Mouse (Mus musculus) bone marrow macrophage, adult 2 months (primary cell): Measurements from ENCODE around the gene Tekt4. TPM values are rescaled to one million over a fixed set of nuclear protein-coding genes. Genes with fewer than 3 reads are reported as not detected.

Source experiments
- H3K27ac ChIP-seq: 2 replicates; pipeline ENCODE4 v1.5.1; 2012; ENCODE audit warnings: low read depth, low read length; ENCODE audit not compliant: insufficient read depth
- H3K4me1 ChIP-seq: 2 replicates; pipeline ENCODE4 v1.6.1; 2012; ENCODE audit warnings: low read length; ENCODE audit not compliant: control insufficient read depth, insufficient read depth
- H3K4me3 ChIP-seq: 2 replicates; pipeline ENCODE4 v1.5.1; 2012; ENCODE audit warnings: mild to moderate bottlenecking, low read length, moderate library complexity; ENCODE audit not compliant: insufficient read depth
- CTCF ChIP-seq: IDR thresholded peaks from 2 replicates; pipeline ENCODE4 v1.5.1; 2012; ENCODE audit warnings: low read depth, mild to moderate bottlenecking, low read length, moderate library complexity
- POLR2A ChIP-seq: IDR thresholded peaks from 2 replicates; pipeline ENCODE4 v1.6.1; 2012; ENCODE audit warnings: mild to moderate bottlenecking, low read depth, low read length, borderline replicate concordance
- polyA plus RNA-seq: library from polyadenylated mRNA; stranded (reverse); fragments of >200 nt; gene quantifications from 2 replicates; pipeline ENCODE4 v1.2.4, GENCODE M21; 2012; ENCODE audit not compliant: missing spikeins, insufficient read depth, insufficient read length

Gene Tekt4
- polyA plus RNA-seq, 1 experiment, result not detected

DNA sequence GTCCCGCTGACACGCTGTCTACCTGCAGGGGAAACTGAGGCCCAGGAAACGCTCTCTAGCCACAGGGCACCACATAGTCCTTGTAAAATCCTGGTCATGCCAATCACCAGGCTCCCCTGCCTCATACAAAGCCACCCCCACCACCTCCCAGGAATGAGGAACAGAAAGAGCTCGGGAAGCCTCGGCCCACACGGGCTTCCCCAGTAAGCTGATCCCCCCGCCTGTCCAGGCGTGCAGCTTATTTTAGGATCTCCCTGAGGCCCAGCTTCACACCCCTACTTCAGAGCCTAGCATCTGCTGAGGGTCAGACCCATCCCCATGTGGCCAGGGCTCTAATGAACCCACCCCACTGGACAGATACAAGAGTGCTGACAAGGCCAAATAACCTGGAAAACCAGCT is 23.9 kb upstream of the Tekt4 start:
- no peak for TF ChIP-seq CTCF
- no peak for TF ChIP-seq POLR2A
- no peaks in the 10 kb centered on the region for H3K4me1 ChIP-seq
- H3K27ac ChIP-seq, result no peak overlapping the region
- no peak overlapping the region for H3K4me3 ChIP-seq

DNA sequence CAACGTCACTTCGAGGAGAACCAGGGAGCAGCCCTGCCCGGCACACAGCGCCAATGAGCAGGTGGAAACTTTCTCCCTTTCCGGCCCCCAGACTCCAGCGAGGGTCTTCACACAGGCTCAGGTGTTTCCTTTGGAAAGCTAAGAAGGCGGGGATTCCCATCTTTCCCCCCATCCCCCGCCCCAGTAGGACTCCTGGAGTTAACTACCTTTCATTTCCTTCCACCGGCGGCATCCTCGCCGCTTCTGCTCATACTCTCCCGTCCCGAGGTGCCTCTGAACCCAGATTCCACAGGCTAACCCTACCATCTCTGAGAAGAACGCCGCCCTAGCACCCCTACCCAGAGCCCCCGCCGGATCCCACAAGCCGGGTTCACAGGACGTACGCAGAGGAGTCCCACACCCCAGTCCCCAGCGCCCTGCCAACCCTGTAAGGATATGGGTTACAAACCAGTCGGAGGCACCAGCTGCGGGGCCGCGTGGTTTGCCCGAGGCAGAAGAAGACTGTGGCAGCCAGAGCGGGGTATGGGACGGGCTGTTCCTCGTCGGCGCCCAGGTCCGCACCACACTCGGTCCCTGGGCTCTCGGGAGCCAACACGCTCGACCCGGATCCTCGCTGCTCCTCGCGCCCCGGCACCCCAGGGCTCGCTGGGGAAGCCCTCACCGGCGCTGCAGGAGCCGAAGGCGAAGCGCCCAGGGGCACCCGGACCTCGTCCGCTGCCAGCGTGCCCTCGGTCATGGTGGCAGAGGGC is 21.8 kb upstream of the Tekt4 start:
- TF ChIP-seq POLR2A (no peak), CTCF (no peak)
- Histone ChIP-seq H3K4me3 (no peak overlapping the region), H3K4me1 (no peaks in the 10 kb centered on the region), H3K27ac (no peak overlapping the region)

DNA sequence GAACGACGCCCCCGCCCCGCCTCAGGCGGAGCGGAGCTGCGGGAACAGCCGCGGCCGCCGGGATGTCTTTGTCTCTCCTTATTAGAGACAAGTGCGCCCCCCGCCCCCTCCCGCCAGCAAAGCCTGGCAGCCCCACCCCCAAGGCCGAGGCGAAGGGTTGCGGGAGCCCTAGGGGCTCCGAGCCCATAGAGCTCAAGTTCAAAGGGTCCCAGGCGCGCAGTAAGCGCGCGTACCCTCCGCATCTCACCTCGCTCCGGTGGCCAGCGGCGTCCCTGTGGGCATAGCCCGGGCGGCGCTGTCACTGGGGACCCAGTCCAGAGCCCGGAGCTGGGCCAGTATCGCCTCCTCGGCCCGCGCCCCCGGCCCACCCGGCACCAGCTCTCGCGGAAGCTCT is 21.2 kb upstream of the Tekt4 start:
- H3K4me3 ChIP-seq, result no peak overlapping the region
- TF ChIP-seq CTCF (no peak), POLR2A (no peak)
- H3K4me1 ChIP-seq, result no peaks in the 10 kb centered on the region
- H3K27ac ChIP-seq, result no peak overlapping the region

DNA sequence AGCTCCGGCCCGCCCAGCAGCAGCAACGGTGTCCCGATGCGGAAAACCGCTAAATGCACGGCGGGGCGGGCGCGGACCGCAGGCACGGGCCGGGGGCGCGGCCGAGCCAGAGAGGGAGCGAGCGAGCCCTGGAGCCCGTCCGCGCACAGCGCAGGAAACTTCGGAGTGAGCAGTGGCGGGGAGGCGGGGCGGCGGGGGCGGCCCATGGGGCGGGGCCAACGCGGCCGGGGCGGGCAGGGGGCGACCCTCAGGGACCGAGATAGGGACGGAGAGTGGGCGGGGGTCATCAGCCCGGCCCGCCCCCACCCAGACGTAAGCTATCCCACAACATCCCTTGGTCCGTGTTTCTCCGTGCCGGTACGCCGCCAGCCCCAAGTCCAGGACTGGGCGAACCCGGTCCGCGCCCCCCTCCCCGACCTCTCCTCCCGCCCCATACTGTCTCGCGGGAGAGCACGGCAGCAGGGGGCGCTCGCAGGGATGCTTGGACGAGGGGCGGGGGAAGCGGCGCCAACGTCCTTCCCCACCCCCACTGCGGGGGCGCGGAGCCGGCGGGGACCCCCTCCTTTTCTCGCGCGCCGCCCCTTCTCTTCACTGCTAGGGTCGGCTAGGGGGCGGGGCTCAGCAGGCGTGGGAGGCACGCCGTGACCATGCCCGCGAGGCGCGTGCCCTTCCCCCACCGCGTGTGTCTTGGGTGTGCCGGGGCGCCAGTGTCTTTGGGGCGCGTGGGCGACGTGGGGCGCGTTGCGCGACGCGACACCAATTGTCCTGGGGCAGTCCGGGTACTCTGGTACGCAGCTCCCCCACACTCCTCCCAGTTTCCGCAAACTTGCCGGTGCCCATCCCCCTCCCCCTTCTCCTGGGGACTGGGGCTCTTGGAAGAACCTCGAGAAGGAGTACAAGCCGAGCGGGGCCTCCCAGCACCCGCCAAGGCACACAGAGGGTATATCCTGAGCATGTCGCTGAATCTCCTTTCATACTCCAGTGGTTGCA is 20.5 kb upstream of the Tekt4 start, which contains the start of gene Cacna1h:
Gene Cacna1h (minus strand): TSS at position 167 of the 990 bp plus-strand sequence.
- no peaks in the 10 kb centered on the region for H3K4me1 ChIP-seq
- TF ChIP-seq POLR2A, result no peak
- no peak for TF ChIP-seq CTCF
- no peak within 1 kb of the TSS for H3K27ac ChIP-seq
- H3K4me3 ChIP-seq, result no peak within 1 kb of the TSS

DNA sequence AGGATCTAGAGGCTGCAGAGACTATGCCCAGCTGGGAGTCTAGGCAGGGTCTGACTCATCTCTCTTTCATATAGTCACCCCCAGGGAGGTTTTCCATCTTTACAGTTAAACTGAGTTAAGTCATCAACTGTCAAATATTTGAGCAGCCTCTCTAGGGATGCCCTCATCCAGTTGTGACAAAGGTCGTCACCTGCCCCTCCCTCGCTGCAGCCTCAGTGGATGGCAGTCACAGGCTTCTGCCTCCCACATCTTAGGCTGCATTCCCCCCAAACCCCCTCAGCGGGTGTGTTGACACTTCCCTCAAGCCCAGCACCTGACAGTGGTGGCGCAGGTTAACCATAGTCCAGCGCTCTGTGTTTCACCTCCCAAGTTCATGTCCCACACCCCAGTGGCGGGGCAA is 13.0 kb upstream of the Tekt4 start:
- Histone ChIP-seq H3K27ac (no peak overlapping the region), H3K4me1 (no peaks in the 10 kb centered on the region), H3K4me3 (no peak overlapping the region)
- TF ChIP-seq CTCF (no peak), POLR2A (no peak)

DNA sequence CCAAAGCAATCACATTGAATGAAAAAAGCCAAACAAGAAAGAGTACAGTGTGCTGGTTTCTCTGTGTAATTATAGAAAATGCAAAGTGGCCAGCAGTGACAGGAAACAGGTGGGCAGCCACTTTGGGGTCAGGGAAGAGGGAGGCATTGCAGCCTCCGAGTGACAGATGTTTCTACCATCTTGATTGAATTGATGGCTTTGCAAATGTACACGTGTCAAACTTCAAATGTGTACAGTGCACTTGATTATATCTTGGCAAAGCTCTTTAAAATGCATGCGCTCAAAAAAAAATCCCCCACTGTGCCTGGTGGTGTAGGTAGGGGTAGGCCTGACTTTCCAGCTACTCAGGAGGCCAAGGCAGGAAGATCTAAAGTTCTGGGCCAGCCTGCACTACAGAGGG is 11.5 kb upstream of the Tekt4 start:
- H3K4me3 ChIP-seq, result no peak overlapping the region
- no peak for TF ChIP-seq CTCF
- TF ChIP-seq POLR2A, result no peak
- H3K27ac ChIP-seq, result no peak overlapping the region
- H3K4me1 ChIP-seq, result no peaks in the 10 kb centered on the region

DNA sequence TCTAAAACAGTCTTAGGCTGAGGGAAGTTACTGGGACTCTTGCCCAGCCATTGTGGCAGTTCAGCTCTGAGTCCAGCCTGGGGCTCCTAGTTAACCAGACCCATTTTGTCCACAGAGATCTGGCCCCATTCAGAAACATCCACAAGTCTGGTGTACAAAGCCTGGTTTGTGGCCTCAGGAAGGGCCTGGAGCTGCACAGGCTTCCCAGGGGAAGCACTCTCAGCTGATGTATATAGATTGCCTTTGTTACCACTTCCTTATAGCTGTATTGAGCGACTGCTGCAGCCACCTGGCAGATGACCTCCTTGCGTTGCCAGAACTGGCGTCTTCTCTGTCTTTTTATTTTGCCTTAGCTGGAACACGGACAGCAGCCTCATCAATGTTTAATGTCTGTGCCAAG is 9.3 kb upstream of the Tekt4 start:
- Histone ChIP-seq H3K4me3 (no peak overlapping the region), H3K27ac (no peak overlapping the region), H3K4me1 (no peaks in the 10 kb centered on the region)
- TF ChIP-seq CTCF (no peak), POLR2A (no peak)

DNA sequence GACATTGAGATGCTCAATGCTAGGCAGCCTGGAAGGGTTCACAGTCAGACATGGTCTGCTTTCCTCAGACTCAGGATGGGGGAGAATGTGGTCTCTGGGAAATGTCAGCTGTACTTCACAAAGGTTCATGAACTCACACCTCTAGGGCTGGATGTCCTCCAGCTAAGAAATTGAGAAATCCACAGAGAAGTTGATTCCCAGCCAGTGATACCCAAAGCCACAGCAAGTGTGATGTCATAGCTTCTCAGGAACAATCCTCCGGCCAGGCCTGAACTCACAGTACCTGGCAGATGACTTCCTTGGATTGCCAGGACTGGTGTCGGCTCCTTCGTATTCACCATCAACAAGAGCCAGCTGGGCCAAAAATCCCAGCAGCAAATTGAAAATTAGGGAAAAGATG is 8.6 kb upstream of the Tekt4 start:
- no peak overlapping the region for H3K4me3 ChIP-seq
- no peaks in the 10 kb centered on the region for H3K4me1 ChIP-seq
- no peak overlapping the region for H3K27ac ChIP-seq
- TF ChIP-seq CTCF (no peak), POLR2A (no peak)

DNA sequence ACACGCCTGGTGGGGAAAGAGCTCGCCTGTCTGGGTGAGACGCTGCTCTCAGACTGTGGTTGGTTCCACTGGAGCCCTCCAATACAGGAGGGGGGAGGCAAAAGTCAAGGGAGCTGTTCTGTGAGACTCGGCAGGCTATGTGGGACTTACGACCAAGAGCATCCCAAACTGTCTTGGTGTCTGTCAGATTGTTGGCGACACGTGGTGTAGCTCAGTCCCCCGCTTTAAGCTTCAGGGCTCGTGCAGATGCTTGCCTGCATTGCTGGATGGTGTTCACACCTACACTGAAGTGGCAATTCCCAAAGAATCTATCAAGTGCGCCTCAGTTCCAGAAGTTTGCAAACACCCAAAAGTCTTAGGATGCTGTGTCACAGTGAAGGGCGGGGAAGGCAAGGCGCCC is 6.5 kb upstream of the Tekt4 start:
- Histone ChIP-seq H3K4me1 (no peaks in the 10 kb centered on the region), H3K4me3 (no peak overlapping the region), H3K27ac (no peak overlapping the region)
- TF ChIP-seq CTCF, result no peak
- no peak for TF ChIP-seq POLR2A

DNA sequence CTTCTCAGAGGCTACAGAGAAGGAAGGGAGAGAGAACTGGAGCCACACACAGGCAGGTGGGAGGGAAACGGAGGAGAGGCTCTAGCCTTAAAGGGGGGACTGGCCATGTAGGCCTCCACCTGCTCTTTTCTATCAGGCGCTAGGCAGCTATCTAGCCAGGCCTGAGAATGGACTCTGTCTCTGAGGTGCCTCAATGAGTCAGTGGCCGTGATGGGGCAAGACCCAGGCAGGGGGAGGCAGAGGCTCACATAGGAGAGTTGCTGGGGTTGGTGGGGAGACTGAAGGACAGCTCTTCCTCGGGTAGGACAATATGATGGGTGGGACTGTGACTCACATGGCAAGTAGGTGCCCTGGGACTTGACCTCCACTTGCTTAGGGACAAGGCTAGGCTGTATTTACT is 4.1 kb upstream of the Tekt4 start:
- Histone ChIP-seq H3K4me3 (no peak overlapping the region), H3K27ac (no peak overlapping the region), H3K4me1 (no peaks in the 10 kb centered on the region)
- no peak for TF ChIP-seq CTCF
- no peak for TF ChIP-seq POLR2A
